Mouse (Mus musculus) stomach, embryonic 16.5 days (tissue): Measurements from ENCODE around the gene Adssl1. TPM values are rescaled to one million over a fixed set of nuclear protein-coding genes. Genes with fewer than 3 reads are reported as not detected.

Source experiments
- ATAC-seq: fragments of 200-750 bp; cut with Nextera tagmentation; 2 replicates; pipeline ENCODE4 v1.8.0; 2017; ENCODE audit warnings: moderate number of reproducible peaks, moderate TSS enrichment; ENCODE audit not compliant: insufficient read depth, low FRiP score
- H3K27ac ChIP-seq: fragments of 300-500 bp; sonication (generic); 2 replicates; pipeline ENCODE4 v1.5.1; 2014; ENCODE audit warnings: low read length
- H3K27me3 ChIP-seq: fragments of 300-500 bp; sonication (generic); 2 replicates; pipeline ENCODE4 v1.6.1; 2014; ENCODE audit warnings: low read length, control low read depth, mixed read lengths; ENCODE audit not compliant: control insufficient read depth, insufficient read depth
- H3K36me3 ChIP-seq: fragments of 300-500 bp; sonication (generic); 2 replicates; pipeline ENCODE4 v1.6.1; 2014; ENCODE audit warnings: low read length; ENCODE audit not compliant: control insufficient read depth, insufficient read depth
- H3K4me1 ChIP-seq: fragments of 300-500 bp; sonication (generic); 2 replicates; pipeline ENCODE4 v1.6.1; 2014; ENCODE audit warnings: low read length, control low read depth, mixed read lengths; ENCODE audit not compliant: control insufficient read depth, insufficient read depth
- H3K4me2 ChIP-seq: fragments of 300-500 bp; sonication (generic); 2 replicates; pipeline ENCODE4 v1.6.1; 2014; ENCODE audit warnings: low read depth, low read length, mixed read lengths
- H3K4me3 ChIP-seq: fragments of 300-500 bp; sonication (generic); replicated peaks from 2 replicates; pipeline ENCODE4 v1.5.1; 2014; ENCODE audit warnings: mild to moderate bottlenecking, low read length
- H3K9ac ChIP-seq: fragments of 300-500 bp; sonication (generic); 2 replicates; pipeline ENCODE4 v1.6.1; 2014; ENCODE audit warnings: low read length
- H3K9me3 ChIP-seq: fragments of 300-500 bp; sonication (generic); replicated peaks from 2 replicates; pipeline ENCODE4 v1.6.1; 2016; ENCODE audit warnings: low read length, control low read depth; ENCODE audit not compliant: control insufficient read depth
- WGBS: fragments of 180-500 bp; shearing (Covaris S2); extraction: QIAGEN DNeasy Blood & Tissue Kit; methylation state at CpG from one replicate; pipeline ENCODE4 v1.1.7; 2014; 5-methylcytosine and 5-hydroxymethylcytosine counted together
- polyA plus RNA-seq: library from polyadenylated mRNA; unstranded; fragments of >200 nt; fragmentation: Nextera tagmentation; extraction: Ambion mirVana; gene quantifications from 2 replicates; pipeline ENCODE4 v1.2.1, GENCODE M21; 2015

Gene Adssl1
- polyA plus RNA-seq: 2.7 and 10.3 TPM in 2 replicates

GRCm38 (mm10) chr12:112619686-112620353 is at the start of gene Adssl1:
TSS of gene Adssl1 (plus strand) at chr12:112620045.
- Histone ChIP-seq H3K27me3 (peaks cover 4% of the 10 kb centered on the region; the same call in 1 of the 2 replicates), H3K36me3 (no peaks in the 10 kb centered on the region), H3K27ac (no peak within 1 kb of the TSS), H3K9me3 (no peaks in the 10 kb centered on the region), H3K4me3 (peak within 1 kb of the TSS; percentile 55), H3K4me1 (peaks cover 25% of the 10 kb centered on the region), H3K4me2 (peak within 1 kb of the TSS; percentile 85), H3K9ac (peak within 1 kb of the TSS; percentile 70)
- peak; percentile 48; the same call in 1 of the 2 replicates for ATAC-seq
- 2% methylated on average over 56 of the region's 56 CpGs for WGBS

- WGBS: 81% methylated on average over 8 of the region's 8 CpGs
Observed at GRCm38 (mm10) chr12:112570160-112570559, 49.7 kb upstream of the Adssl1 start.

GRCm38 (mm10) chr12:112571064-112571463 is 48.8 kb upstream of the Adssl1 start:
- H3K27ac ChIP-seq: no peak overlapping the region
- WGBS: 65% methylated on average over 6 of the region's 6 CpGs
- ATAC-seq: no peak
- H3K4me2 ChIP-seq: no peak overlapping the region
- H3K4me1 ChIP-seq: peaks cover 7% of the 10 kb centered on the region
- H3K27me3 ChIP-seq: no peaks in the 10 kb centered on the region
- no peaks in the 10 kb centered on the region for H3K36me3 ChIP-seq
- H3K9me3 ChIP-seq: no peaks in the 10 kb centered on the region
- H3K9ac ChIP-seq: no peak overlapping the region
- H3K4me3 ChIP-seq: no peak overlapping the region

More at GRCm38 (mm10) chr12:112570160-112570559, 49.7 kb upstream of the Adssl1 start:
- ATAC-seq: no peak
- H3K4me1 ChIP-seq: no peaks in the 10 kb centered on the region
- no peak overlapping the region for H3K9ac ChIP-seq
- no peaks in the 10 kb centered on the region for H3K9me3 ChIP-seq
- no peak overlapping the region for H3K27ac ChIP-seq
- H3K4me2 ChIP-seq: no peak overlapping the region
- no peaks in the 10 kb centered on the region for H3K36me3 ChIP-seq
- H3K27me3 ChIP-seq: no peaks in the 10 kb centered on the region
- no peak overlapping the region for H3K4me3 ChIP-seq

- peak overlapping the region; percentile 98 for H3K27ac ChIP-seq
- H3K27me3 ChIP-seq: no peaks in the 10 kb centered on the region
- no peak overlapping the region for H3K9ac ChIP-seq
- ATAC-seq: no peak
- H3K36me3 ChIP-seq: no peaks in the 10 kb centered on the region
- no peak overlapping the region for H3K4me3 ChIP-seq
- H3K4me2 ChIP-seq: no peak overlapping the region
- no peaks in the 10 kb centered on the region for H3K9me3 ChIP-seq
- peaks cover 41% of the 10 kb centered on the region for H3K4me1 ChIP-seq
- 58% methylated on average over 8 of the region's 8 CpGs for WGBS
Observed at GRCm38 (mm10) chr12:112575274-112575986, 44.4 kb upstream of the Adssl1 start.

GRCm38 (mm10) chr12:112576341-112576740 is 43.5 kb upstream of the Adssl1 start:
- H3K9ac ChIP-seq: peak overlapping the region; percentile 60
- H3K36me3 ChIP-seq: no peaks in the 10 kb centered on the region
- WGBS: 17% methylated on average over 6 of the region's 6 CpGs
- H3K4me2 ChIP-seq: peak overlapping the region; percentile 46
- peaks cover 42% of the 10 kb centered on the region for H3K4me1 ChIP-seq
- ATAC-seq: peak; percentile 82
- no peaks in the 10 kb centered on the region for H3K9me3 ChIP-seq
- H3K27me3 ChIP-seq: no peaks in the 10 kb centered on the region
- no peak overlapping the region for H3K4me3 ChIP-seq
- peak overlapping the region; percentile 98 for H3K27ac ChIP-seq

- H3K4me2 ChIP-seq: peak overlapping the region; percentile 46
- peak; percentile 83 for ATAC-seq
- no peak overlapping the region for H3K4me3 ChIP-seq
- H3K9me3 ChIP-seq: no peaks in the 10 kb centered on the region
- no peaks in the 10 kb centered on the region for H3K27me3 ChIP-seq
- H3K36me3 ChIP-seq: no peaks in the 10 kb centered on the region
- peak overlapping the region; percentile 60 for H3K9ac ChIP-seq
- peaks cover 42% of the 10 kb centered on the region for H3K4me1 ChIP-seq
- H3K27ac ChIP-seq: peak overlapping the region; percentile 98
- 10% methylated on average over 3 of the region's 3 CpGs for WGBS
Observed at GRCm38 (mm10) chr12:112576749-112577148, 43.1 kb upstream of the Adssl1 start.

- H3K9me3 ChIP-seq: no peaks in the 10 kb centered on the region
- no peak overlapping the region for H3K27ac ChIP-seq
- no peaks in the 10 kb centered on the region for H3K36me3 ChIP-seq
- 67% methylated on average over 6 of the region's 6 CpGs for WGBS
- H3K9ac ChIP-seq: no peak overlapping the region
- no peak overlapping the region for H3K4me3 ChIP-seq
- no peaks in the 10 kb centered on the region for H3K27me3 ChIP-seq
- no peak overlapping the region for H3K4me2 ChIP-seq
- ATAC-seq: no peak
- peaks cover 42% of the 10 kb centered on the region for H3K4me1 ChIP-seq
Observed at GRCm38 (mm10) chr12:112578296-112579090, 41.4 kb upstream of the Adssl1 start.

GRCm38 (mm10) chr12:112579430-112579829 is 40.4 kb upstream of the Adssl1 start:
- no peaks in the 10 kb centered on the region for H3K9me3 ChIP-seq
- no peak for ATAC-seq

More at GRCm38 (mm10) chr12:112579430-112579829, 40.4 kb upstream of the Adssl1 start:
- Histone ChIP-seq H3K9ac (no peak overlapping the region), H3K4me2 (no peak overlapping the region), H3K27me3 (no peaks in the 10 kb centered on the region), H3K4me3 (no peak overlapping the region), H3K4me1 (peaks cover 42% of the 10 kb centered on the region), H3K36me3 (no peaks in the 10 kb centered on the region), H3K27ac (peak overlapping the region; percentile 43)
- whole genome bisulfite sequencing: 45% methylated on average over 5 of the region's 5 CpGs
